Mouse (Mus musculus) adrenal gland, adult 8-10 months (tissue): ENCODE data around the gene Ppargc1a. TPM values are rescaled to one million over a fixed set of nuclear protein-coding genes. Genes with fewer than 3 reads are reported as not detected.
A peak's percentile ranks its signal among the peaks of the same experiment; 100 is the strongest.

Experiments used
- DNase-seq: peaks from one replicate; pipeline ENCODE4 v3.0.0; 2022
- total RNA-seq, 4 experiments: library from RNA; stranded (reverse); gene quantifications; 2 replicates each; pipeline ENCODE4 v1.2.4; 2022

Gene Ppargc1a
- total RNA-seq, 4 experiments from 2014 or later = 3.6 to 6.3 (median 4.6) TPM

DNA sequence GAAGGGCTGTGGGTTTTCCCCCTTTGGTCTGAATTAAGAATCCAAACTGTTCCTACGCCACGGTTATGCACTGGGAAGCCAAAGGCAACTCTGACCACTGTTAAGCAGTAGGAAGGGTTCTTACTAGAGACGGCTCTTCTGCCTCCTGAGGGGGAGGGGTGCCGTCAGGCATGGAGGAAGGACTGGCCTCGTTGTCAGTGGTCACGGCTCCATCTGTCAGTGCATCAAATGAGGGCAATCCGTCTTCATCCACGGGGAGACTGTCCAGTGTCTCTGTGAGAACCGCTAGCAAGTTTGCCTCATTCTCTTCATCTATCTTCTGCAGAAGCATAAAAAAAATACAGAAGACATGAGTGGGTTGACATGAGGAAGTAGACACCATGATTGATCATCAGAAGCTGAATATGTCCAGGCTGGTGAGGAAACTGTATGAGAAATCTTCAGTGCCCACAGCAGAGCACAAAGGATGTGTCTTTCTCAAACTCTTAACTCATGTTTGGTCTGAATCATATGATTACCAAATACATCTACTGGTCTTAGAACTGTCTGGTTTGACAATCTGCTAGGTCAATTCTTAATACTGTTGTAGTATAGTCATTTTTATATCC is 69.5 kb downstream of the Ppargc1a start:
- DNase-seq = no peak

DNA sequence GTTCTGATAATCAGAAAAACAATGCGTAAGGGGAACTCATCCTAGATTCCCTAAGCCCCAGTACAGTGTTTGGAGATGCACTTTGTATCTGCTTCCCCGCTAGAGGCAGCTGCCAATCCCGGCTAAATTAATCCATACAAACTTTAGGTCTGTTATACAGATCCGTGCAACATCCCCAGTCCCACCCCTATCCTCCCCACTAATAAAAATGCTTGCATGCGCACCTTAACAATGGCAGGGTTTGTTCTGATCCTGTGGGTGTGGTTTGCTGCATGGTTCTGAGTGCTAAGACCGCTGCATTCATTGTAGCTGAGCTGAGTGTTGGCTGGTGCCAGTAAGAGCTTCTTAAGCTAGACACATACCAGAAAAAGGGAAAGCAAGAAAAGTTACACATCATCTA is 72.1 kb downstream of the Ppargc1a start:
- no peak for DNase-seq

DNA sequence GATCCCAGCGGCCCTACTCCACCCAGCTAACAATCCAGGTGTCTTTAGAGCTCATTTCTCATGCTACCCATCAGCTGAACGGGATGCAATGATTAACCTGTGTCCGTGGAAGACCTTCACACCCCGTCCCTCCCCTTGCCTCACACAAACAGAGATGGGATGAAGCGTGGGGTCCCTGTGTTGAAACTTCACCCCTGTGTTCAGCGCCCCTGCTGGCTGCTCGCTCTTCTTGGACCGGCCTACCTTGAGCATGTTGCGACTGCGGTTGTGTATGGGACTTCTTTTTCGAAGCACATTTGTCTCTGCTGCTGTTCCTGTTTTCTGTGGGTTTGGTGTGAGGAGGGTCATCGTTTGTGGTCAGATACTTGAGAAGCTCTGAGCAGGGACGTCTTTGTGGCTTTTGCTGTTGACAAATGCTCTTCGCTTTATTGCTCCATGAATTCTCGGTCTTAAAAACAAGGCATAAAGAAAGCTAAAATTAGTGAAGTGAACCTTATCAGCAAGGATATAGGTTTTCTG is 73.1 kb downstream of the Ppargc1a start:
- no peak for DNase-seq

DNA sequence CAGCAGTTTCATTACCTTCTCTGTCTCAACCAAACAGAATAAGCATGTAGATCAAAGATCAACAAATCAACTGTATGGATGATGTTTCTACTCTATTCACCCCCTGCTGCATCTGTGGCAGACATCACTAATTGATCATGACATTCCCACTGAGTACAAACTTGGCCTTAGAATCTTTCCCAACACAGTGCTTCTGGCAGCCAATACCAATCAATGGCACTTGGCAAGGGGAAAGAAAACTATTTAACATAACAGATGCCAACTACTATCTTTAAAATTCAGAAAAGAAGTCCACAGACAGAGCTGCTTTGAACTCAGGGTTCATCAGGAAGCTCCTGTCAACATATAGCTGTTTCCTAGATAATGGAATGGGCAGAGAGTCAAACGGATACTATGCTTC is 83.8 kb downstream of the Ppargc1a start:
- DNase-seq = no peak

DNA sequence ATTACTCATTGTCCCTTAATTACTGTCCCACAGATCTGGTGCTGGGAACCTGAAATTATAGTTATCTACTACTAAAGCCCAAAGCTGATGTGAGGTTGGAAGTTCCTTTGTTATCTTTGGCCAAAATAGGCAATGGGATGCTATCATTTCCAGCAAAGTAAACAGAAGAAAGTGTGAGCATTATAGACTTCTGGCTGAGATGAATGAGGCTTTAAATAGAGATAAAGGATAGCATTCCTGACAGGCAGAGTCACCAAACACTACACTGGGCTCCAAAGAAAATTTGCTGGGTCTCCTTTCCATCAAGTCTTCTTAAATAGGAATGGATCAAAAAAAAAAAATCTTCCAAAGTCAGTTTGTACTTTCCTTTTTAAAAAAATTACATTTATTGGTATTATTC is 87.7 kb downstream of the Ppargc1a start:
- no peak for DNase-seq

DNA sequence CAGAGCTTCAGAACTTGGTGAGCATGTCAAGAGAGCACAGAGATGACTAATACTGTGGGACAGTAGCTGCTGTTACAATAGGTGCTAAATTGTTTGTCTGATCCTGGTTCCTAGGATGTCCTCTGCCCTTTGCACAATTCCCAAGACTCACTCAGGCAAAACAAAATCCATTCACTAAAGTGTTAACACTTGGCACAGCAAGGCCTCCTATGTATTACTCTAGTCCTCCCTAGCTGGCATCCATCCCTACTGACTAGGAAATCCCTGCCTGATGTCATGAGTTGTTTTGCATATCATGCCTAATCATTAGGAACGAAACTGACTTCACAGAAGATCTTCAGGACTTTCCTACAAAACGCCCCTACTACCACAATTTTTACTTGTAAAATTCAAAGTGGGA is 88.1 kb downstream of the Ppargc1a start:
- DNase-seq = no peak

DNA sequence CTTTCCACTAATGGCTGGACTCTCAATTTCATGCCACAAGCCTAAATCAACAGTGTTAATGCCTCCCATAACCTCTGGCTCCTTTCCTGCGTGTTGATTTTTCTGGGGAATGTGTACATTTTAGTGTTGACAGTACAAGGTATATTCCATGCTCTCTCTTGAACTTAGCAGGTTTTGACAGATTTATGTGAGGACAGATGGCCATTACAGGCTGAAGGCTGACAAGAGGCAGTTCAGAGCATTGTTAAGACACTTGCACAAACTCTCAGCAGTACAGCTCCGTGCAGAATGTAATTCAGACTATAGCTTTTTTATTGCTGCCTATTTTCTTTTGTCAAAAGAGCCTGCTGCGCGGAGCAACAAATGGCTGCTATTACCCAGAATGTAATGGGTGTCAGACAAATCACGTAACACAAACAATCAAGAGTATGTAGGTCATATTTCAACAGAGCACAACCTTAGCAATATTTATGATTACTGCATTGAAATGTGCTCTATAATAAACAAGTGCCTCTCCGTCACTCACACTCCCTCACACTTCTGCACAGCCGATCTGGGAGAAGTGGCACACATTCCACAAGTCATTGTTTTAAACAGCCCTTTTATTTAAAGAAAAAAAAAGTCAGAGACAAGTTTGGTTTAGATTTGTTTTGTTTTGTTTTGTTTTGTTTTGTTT is 89.1 kb downstream of the Ppargc1a start:
- DNase-seq = no peak

DNA sequence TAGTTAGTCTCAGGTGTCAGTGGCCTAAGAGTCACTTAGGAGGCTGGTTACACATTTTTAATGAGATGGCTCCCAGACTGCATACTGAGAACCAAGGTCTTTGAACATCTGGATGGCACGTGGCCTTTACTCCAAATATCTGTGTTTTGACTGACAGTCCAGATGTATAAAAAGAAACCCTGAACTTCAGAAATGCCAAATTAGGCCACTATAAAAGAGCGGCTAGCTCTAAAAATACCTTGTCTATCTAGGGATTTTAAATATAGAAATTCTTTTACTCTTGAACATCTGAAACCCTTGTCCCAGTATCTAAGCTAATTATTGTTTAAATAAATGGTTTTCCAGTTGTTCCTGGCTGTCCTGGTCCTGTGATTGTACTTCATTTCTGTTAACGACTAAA is 90.4 kb downstream of the Ppargc1a start:
- DNase-seq = no peak

DNA sequence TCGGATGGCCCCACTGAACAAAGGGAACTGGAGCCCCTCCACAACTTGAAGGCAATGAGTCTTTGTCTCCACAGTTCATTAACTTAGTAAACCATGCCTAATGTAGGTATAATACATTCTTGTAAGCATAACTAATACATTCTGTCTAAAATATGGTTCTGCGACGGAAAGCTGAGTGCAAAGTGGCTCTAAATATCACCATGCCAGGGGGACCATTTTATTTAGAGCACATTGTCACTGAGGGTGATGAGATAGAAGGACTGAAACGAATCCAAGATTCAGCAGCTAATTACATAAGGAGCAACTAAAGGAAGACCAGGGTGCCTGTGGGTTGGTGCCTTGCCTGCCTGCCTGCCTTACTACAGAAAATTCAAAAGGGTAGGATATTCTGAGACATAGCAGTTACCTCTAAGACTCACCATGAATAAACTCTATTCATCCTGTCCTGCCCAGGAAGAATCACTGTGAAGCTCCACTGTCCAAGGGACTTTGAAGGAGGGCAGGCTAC is 92.4 kb downstream of the Ppargc1a start:
- DNase-seq = no peak

DNA sequence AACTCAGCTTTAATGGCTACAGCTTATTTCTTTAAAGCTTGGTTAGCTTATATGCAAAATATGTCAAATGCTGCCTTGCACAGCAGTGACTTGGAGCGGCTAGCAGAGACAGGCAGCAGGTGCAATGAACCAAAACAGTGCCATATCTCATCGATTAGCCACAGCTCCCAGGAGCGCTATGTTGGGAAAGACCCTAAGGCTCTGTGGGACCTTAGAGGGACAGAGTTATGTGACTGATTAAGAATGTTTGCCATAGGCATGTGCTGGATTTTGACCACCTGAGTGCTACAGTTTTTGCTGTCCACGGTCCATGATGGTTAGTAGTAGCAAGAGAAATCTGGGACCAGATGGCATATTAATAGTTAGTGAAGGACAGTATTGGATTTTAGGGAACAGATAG is 95.9 kb downstream of the Ppargc1a start:
- no peak for DNase-seq

DNA sequence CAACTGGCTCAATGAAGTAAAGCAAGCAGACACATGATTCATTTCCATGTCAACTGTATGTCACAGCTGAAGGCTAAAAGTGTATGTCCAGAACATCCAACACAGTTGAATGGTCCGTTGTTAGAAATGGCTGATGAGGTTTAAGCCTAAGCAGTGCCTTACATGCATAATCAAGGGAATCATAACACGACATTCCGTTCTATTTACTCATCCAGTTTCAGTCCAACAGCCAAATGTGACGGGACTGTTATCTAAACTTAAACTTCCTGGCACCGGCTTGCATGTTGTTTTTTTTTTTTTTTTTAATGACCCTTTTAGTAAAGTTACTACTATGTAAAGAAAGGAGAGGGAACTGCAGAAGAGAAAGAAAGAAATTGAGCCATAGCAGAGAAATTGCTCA is 101.5 kb downstream of the Ppargc1a start:
- no peak for DNase-seq

DNA sequence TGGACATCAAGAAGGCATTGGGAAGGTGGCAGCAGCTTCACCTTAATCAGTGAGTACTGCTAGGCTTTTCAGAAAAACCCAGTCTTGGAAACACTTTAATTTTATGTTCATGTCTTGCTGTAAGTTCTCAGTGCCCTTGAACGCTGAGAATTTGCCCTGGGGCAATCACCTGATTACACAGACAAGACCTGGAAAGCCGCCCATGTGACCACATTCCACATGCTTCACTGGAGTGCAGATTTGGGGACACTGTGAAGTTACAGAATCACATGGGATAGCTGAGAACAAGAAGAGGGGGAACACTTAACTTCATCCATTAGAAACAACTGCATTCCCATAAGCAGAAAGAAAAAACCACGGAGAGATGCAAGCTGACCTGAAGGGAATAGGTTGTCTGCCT is 115.5 kb downstream of the Ppargc1a start:
- no peak for DNase-seq

DNA sequence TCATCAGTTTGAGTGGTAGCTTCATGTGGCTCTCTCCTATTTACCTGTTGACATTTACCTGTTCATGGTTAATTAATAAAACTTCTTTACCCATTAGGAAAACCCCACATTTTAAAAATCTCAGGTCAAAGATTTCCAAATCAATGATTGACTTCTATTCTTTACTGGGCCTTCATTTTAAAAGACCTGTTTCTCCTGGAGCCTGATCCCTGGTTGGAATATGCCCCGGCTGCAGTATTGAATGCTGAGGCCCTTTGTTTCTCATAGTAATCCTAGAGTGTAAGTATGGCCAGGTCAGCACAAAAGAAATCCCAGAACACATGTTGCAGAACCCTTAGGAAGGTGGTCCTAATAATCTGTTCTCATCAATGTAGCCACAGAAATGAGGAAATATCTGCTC is 119.9 kb downstream of the Ppargc1a start:
- DNase-seq = no peak

DNA sequence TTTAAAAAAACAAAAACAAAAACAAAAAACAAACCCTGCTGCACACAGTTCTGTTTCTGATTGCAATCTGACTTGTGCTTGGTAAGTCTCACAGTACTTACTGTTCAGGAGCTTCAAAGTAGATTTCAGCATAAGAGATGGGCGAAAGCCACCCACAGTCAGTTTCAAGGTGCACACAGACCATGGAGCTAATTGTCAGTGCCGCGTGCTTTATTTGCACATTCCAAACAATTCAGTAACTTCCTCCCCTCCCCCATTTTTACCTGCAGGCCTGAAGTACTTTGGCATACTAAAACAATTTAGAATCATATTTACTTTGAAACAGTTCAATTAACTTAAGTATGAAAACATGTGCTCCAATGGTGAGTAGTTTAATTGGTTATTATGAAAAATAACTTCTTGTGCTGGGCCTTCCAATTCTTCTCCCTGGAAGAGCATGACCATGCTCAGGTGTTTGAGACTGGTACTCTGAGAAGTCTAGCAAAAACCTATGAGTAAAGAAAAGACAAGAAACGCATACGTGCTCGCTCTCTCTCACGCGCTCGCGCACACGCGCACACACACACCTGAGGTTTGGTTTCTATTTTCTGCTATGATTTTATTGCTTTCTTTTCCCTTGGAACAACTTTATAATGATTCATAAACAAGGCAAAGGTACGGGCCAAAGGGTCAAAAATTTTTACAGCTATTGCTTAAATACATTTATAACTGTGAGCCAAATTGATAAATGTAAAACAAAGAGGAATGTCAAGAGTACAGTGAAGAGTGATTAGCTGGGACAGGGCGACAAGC is 121.0 kb downstream of the Ppargc1a start:
- no peak for DNase-seq

DNA sequence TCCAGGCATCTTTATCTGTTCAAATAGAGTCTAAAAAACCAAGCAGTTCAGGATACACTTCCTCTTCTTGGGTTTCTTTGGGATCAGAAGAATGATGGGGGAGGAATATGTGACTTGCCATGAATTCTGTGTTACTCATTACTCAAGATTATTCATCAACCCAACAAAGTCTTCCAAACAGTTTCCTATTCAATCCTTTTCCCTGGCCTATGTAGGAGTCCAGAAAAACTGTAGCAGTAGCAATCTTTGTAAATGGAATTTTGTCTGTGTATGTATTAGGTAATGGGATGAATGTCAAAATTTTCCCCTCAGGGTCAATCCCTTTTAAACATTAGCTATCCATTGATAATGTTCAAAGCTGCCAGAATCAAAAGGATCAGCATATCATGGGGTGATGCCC is 121.8 kb downstream of the Ppargc1a start:
- DNase-seq = no peak

DNA sequence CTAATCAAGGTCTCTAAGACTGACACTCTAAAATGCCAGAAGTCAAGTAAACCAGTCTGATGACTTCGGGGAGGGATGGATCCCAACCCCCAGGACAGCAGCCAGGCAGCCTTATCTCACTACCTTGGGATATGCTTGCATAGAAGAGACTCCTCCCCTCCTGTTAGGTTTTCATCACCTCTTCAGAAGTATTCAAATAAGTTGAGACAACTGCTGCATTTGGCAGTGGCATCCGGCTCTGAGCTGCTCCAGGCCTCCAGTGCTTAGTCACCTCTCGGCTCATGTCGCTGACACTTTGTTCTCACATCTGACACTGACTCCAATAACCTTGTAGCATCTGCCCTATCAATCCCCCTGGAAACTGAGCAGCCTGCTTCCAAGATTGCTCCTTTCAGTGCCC is 127.8 kb downstream of the Ppargc1a start:
- DNase-seq = peak; percentile 24

DNA sequence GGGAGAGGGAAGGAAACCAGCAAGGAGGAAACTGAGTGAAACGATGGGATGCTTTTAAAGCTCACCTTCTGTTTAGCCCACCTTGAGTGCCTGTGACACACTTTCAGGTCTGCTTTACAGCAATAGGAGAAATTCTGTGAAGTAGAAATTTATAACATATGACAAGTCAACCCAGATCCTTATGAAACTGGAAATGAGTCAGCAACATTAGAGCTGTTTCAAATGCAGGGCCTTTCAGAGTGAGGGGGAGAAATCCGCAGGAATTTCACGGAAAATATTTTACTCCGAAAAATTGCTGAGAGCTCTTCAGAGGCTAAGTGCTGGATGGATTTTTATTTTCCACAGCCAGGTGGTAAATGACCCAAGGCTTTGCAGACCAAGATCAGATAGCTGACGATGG is 133.6 kb downstream of the Ppargc1a start:
- DNase-seq = no peak

DNA sequence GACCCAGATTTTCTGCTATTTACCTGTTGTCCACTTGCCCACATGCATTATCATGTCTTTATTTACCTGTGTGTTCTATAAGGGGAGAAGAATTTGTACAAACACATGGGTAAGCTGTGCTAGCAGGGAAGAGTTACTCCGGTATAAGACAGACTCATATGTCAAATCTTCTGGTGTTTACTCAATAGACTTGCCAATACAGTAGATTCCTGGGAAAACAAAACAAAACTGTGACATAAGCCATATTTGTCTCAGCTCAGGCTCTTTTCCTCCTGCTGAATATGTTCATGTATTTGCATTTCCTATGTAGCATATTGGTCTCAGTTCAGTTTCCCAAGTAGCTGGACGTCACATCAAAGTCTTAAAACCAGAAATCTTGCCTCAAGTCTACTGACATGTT is 135.0 kb downstream of the Ppargc1a start:
- no peak for DNase-seq

DNA sequence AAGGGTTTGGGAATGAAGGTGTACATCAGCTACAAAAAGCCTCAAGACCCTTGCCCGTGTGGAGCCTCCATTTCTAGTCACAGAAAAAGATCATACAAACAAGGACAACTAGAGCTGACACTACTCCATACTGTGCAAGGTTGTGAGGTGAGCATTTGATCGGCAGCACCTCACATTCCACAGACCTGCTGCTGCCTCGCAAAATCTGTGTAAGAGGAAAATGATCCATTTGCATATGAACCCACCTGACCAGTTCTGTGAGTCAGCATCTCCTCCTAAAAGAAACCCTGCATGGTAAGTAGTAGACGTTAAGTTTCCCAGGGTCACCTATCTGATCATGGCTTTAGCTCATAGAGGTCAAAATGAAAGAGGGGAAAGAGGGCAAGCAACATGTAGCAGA is 135.5 kb downstream of the Ppargc1a start:
- DNase-seq = no peak

DNA sequence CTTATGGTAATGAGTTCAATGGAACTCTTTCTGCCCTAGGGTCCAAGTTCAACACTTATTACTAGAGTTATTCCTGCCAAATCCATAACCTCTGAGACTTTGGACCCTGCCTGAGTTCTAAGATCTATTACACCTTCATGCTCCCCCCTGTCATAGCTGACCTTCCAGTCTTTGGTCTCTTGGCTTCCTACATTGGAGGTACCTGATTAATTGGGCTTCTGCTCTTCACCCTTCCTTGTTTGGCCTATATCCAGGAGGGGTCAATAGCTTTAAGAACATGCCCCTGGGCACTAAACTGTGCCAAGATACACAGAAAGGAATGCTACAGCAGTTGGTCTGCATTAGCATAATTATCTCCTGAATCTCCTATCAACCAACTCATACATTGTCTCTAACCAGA is 141.1 kb downstream of the Ppargc1a start:
- no peak for DNase-seq

DNA sequence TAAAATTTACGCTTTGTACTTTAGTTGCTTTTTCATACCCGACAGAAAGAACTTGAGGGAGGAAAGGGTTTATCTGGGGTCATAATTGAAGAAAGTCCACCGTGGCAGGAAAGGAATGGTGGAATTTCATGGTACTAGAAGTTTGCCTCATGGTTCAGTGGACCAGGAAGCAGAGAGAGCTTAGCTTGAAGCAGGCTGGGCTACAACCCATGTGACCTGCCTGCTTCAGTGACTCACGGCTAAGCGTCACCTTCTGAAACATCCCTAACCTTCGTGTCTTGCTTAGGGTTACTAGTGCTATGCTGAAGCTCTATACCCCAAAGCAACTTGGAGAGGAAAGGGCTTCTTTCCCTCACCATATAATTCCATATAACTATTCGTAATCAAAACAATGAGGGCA is 151.1 kb downstream of the Ppargc1a start:
- DNase-seq = no peak

DNA sequence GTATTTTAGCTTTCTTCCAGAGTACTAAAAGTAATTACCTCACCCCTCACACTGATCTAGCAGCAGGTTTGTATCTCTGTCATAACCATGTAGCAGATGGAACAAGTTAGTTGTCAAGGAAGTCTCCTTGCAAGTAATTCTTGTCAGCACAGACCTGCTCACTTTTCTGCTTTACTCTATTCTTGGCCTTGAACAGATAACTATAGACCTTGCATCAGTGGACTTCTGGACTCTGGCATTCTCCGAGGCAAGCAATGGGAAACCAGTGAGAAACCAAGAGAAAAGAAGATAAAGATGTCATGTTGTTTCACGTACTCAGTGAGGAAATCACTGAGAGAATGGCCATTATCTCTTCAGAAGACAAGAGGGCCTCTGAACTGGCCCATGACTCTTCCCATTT is 152.1 kb downstream of the Ppargc1a start:
- no peak for DNase-seq

DNA sequence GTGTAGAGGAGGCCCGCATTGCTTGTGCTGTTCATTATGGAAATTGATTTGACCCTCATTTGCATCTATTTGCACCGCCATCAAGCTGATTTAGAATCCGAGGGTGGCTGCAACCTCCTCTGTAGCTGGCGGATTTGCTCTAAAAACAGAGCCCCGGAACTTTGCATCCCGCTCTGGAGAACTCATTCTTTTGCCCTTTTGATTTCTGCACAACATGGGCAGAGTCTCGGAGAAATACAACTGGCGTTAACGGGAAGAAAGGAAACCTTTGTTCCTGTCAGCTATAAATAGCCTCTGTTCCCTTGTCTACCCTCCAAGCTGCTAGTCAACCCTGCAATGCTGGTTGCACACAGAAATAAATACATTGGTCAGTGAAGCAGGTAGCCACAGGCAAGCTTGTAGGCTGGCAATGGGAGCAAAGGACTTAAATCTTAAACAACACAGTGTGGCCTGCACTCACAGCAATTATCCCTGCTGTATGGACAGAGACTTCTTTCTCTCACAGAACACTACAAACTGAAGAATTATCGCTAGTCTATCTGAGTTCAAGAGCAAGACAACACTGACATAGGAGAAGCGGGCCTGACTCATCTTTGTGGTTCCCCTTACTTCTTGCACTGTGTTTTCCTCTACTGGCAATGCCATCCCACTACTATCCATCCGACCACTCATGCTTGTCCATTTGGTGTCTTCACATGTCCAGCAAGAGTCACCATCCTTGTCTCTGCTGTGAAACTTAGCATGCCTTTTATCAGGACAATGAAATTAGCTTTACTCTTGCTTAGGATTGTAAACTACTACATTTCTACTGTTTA is 155.0 kb downstream of the Ppargc1a start:
- DNase-seq = no peak
